Mouse (Mus musculus): ENCODE measurements at regions not wholly inside any gene's neighbourhood (a gene's known extent, or its start where the extent isn't known, plus 50 kb on each side); places are given as distances from the start of the nearest gene placed in this dataset.
A peak's percentile ranks its signal among the peaks of the same experiment; 100 is the strongest.

GRCm38 (mm10) chr13:97581380-97581779 is 179.1 kb downstream of the Gm10260 start:
- DNase-seq: no peak
- Histone ChIP-seq H3K4me1 (ENCODE audit: control insufficient read depth, insufficient read depth, low read length) (peaks cover 5% of the 10 kb centered on the region; the same call in 1 of the 2 replicates), H3K36me3 (ENCODE audit: control insufficient read depth, insufficient read depth, low read length) (no peaks in the 10 kb centered on the region), H3K27me3 (replicated peaks; ENCODE audit: control insufficient read depth, insufficient read depth, low read length) (no peaks in the 10 kb centered on the region), H3K27ac (ENCODE audit: insufficient read depth, low read depth, low read length) (no peak overlapping the region), H3K4me3 (ENCODE audit: insufficient read depth, low read depth, low read length) (no peak overlapping the region)
- TF ChIP-seq POLR2A (IDR thresholded peaks at IDR 0.05; ENCODE audit: low read depth, low read length) (no peak), CTCF (conservative IDR thresholded peaks at IDR 0.05; ENCODE audit: insufficient read depth, insufficient read length, low read depth, low read length) (no peak)
- WGBS: 91% methylated on average over 4 of the region's 4 CpGs

- WGBS: 36% methylated on average over 3 of the region's 3 CpGs
- Histone ChIP-seq H3K36me3 (ENCODE audit: control insufficient read depth, insufficient read depth, low read length) (no peaks in the 10 kb centered on the region), H3K4me3 (ENCODE audit: insufficient read depth, low read depth, low read length) (no peak overlapping the region), H3K27ac (ENCODE audit: insufficient read depth, low read depth, low read length) (peak overlapping the region; percentile 26; the same call in 1 of the 2 replicates), H3K4me1 (ENCODE audit: control insufficient read depth, insufficient read depth, low read length) (peaks cover 5% of the 10 kb centered on the region; the same call in 1 of the 2 replicates), H3K27me3 (replicated peaks; ENCODE audit: control insufficient read depth, insufficient read depth, low read length) (no peaks in the 10 kb centered on the region)
- TF ChIP-seq CTCF (conservative IDR thresholded peaks at IDR 0.05; ENCODE audit: insufficient read depth, insufficient read length, low read depth, low read length): no peak
- no peak for TF ChIP-seq POLR2A (IDR thresholded peaks at IDR 0.05; ENCODE audit: low read depth, low read length)
- DNase-seq: peak; percentile 43
These were observed 180.1 kb downstream of the Gm10260 start for GRCm38 (mm10) chr13:97580241-97580874.

GRCm38 (mm10) chr13:97578595-97578994 is 181.8 kb downstream of the Gm10260 start:
- TF ChIP-seq CTCF (conservative IDR thresholded peaks at IDR 0.05; ENCODE audit: insufficient read depth, insufficient read length, low read depth, low read length): no peak
- no peak for TF ChIP-seq POLR2A (IDR thresholded peaks at IDR 0.05; ENCODE audit: low read depth, low read length)

GRCm38 (mm10) chr13:97577081-97577785 is 183.2 kb downstream of the Gm10260 start:
- Histone ChIP-seq H3K27ac (ENCODE audit: insufficient read depth, low read depth, low read length) (no peak overlapping the region), H3K4me1 (ENCODE audit: control insufficient read depth, insufficient read depth, low read length) (peaks cover 5% of the 10 kb centered on the region; the same call in 1 of the 2 replicates), H3K36me3 (ENCODE audit: control insufficient read depth, insufficient read depth, low read length) (no peaks in the 10 kb centered on the region), H3K27me3 (replicated peaks; ENCODE audit: control insufficient read depth, insufficient read depth, low read length) (no peaks in the 10 kb centered on the region), H3K4me3 (ENCODE audit: insufficient read depth, low read depth, low read length) (no peak overlapping the region)
- 70% methylated on average over 9 of the region's 9 CpGs for WGBS
- TF ChIP-seq CTCF (conservative IDR thresholded peaks at IDR 0.05; ENCODE audit: insufficient read depth, insufficient read length, low read depth, low read length): no peak
- no peak for TF ChIP-seq POLR2A (IDR thresholded peaks at IDR 0.05; ENCODE audit: low read depth, low read length)
- no peak for DNase-seq

More at GRCm38 (mm10) chr13:97578595-97578994, 181.8 kb downstream of the Gm10260 start:
- H3K4me1 ChIP-seq (ENCODE audit: control insufficient read depth, insufficient read depth, low read length): peaks cover 5% of the 10 kb centered on the region; the same call in 1 of the 2 replicates
- H3K27me3 ChIP-seq (replicated peaks; ENCODE audit: control insufficient read depth, insufficient read depth, low read length): no peaks in the 10 kb centered on the region
- H3K27ac ChIP-seq (ENCODE audit: insufficient read depth, low read depth, low read length): no peak overlapping the region
- no peak for DNase-seq
- 74% methylated on average over 5 of the region's 5 CpGs for WGBS
- no peaks in the 10 kb centered on the region for H3K36me3 ChIP-seq (ENCODE audit: control insufficient read depth, insufficient read depth, low read length)
- H3K4me3 ChIP-seq (ENCODE audit: insufficient read depth, low read depth, low read length): no peak overlapping the region

- Histone ChIP-seq H3K27ac (ENCODE audit: insufficient read depth, low read depth, low read length) (no peak overlapping the region), H3K4me3 (ENCODE audit: insufficient read depth, low read depth, low read length) (no peak overlapping the region), H3K4me1 (ENCODE audit: control insufficient read depth, insufficient read depth, low read length) (no peaks in the 10 kb centered on the region), H3K36me3 (ENCODE audit: control insufficient read depth, insufficient read depth, low read length) (no peaks in the 10 kb centered on the region), H3K27me3 (replicated peaks; ENCODE audit: control insufficient read depth, insufficient read depth, low read length) (no peaks in the 10 kb centered on the region)
- DNase-seq: no peak
- TF ChIP-seq POLR2A (IDR thresholded peaks at IDR 0.05; ENCODE audit: low read depth, low read length) (no peak), CTCF (conservative IDR thresholded peaks at IDR 0.05; ENCODE audit: insufficient read depth, insufficient read length, low read depth, low read length) (no peak)
- WGBS: 84% methylated on average over 3 of the region's 3 CpGs
These were observed 186.8 kb downstream of the Gm10260 start for GRCm38 (mm10) chr13:97573601-97574000.

- Histone ChIP-seq H3K36me3 (ENCODE audit: control insufficient read depth, insufficient read depth, low read length) (no peaks in the 10 kb centered on the region), H3K4me3 (ENCODE audit: insufficient read depth, low read depth, low read length) (no peak overlapping the region), H3K27ac (ENCODE audit: insufficient read depth, low read depth, low read length) (no peak overlapping the region), H3K27me3 (replicated peaks; ENCODE audit: control insufficient read depth, insufficient read depth, low read length) (no peaks in the 10 kb centered on the region), H3K4me1 (ENCODE audit: control insufficient read depth, insufficient read depth, low read length) (no peaks in the 10 kb centered on the region)
- no peak for DNase-seq
- TF ChIP-seq POLR2A (IDR thresholded peaks at IDR 0.05; ENCODE audit: low read depth, low read length): no peak
- TF ChIP-seq CTCF (conservative IDR thresholded peaks at IDR 0.05; ENCODE audit: insufficient read depth, insufficient read length, low read depth, low read length): no peak
- WGBS: 77% methylated on average over 3 of the region's 3 CpGs
These were observed 188.1 kb downstream of the Gm10260 start for GRCm38 (mm10) chr13:97572352-97572751.

GRCm38 (mm10) chr13:97570009-97570408 is 190.4 kb downstream of the Gm10260 start:
- DNase-seq: peak; percentile 58
- TF ChIP-seq CTCF (conservative IDR thresholded peaks at IDR 0.05; ENCODE audit: insufficient read depth, insufficient read length, low read depth, low read length): no peak
- TF ChIP-seq POLR2A (IDR thresholded peaks at IDR 0.05; ENCODE audit: low read depth, low read length): no peak
- Histone ChIP-seq H3K36me3 (ENCODE audit: control insufficient read depth, insufficient read depth, low read length) (no peaks in the 10 kb centered on the region), H3K4me3 (ENCODE audit: insufficient read depth, low read depth, low read length) (no peak overlapping the region), H3K4me1 (ENCODE audit: control insufficient read depth, insufficient read depth, low read length) (no peaks in the 10 kb centered on the region), H3K27ac (ENCODE audit: insufficient read depth, low read depth, low read length) (no peak overlapping the region), H3K27me3 (replicated peaks; ENCODE audit: control insufficient read depth, insufficient read depth, low read length) (no peaks in the 10 kb centered on the region)
- 60% methylated on average over 1 of the region's 1 CpGs for WGBS
